Mouse (Mus musculus): Measurements from ENCODE around the gene Otulin. TPM values are rescaled to one million over a fixed set of nuclear protein-coding genes. Genes with fewer than 3 reads are reported as not detected.
A peak's percentile ranks its signal among the peaks of the same experiment; 100 is the strongest.

Gene Otulin
- polyA plus RNA-seq, 1 experiment, result 16.4 TPM

DNA sequence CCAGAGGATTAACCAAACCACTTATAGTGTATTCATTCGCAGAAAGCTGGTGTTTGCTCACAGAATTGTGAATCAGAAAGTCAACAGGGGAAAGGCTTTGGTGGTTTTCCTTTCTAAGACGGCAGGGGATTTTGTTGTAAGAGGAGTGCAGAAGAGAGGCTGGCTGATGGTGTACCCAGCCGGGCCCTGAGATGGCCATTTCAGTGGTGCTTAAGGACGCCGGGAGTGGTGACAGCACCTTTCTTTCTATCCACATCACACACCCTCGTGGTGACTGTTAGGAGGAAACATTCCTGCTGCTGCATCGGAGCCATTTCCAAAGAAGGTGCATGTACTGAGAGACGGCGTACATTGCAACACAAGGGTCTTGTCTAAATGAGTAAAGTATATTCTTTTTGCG lies 85.3 kb downstream of the Otulin start:
- Histone ChIP-seq H3K4me1 (ENCODE audit: control insufficient read depth, insufficient read depth, insufficient read length, low read length) (peaks cover 22% of the 10 kb centered on the region), H3K27ac (replicated peaks; ENCODE audit: low read depth, low read length) (no peak overlapping the region), H3K4me3 (ENCODE audit: insufficient read depth, low read depth, low read length) (no peak overlapping the region)

DNA sequence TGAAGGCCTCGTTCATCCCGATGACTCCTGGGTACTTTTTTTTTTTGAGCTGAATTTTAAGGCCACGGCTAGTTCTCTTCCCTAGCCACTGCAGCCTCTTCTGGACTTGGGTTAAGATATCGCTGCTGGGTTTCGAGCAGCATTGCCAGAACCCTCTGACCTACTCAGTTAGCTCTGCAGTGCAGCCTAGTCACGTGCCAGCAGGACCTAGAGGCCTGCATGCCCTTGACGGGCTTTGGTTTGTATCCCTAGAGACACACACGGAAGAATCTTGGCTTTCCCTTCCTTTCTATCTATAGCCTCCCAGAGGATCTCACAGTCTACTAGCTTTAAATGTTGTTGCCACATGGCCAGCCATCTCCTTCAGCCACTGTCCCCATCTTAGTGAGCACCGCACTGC lies 90.7 kb downstream of the Otulin start:
- peaks cover 41% of the 10 kb centered on the region for H3K4me1 ChIP-seq (ENCODE audit: control insufficient read depth, insufficient read depth, insufficient read length, low read length)
- H3K4me3 ChIP-seq (ENCODE audit: insufficient read depth, low read depth, low read length), result no peak overlapping the region
- H3K27ac ChIP-seq (replicated peaks; ENCODE audit: low read depth, low read length), result peak overlapping the region; percentile 93

DNA sequence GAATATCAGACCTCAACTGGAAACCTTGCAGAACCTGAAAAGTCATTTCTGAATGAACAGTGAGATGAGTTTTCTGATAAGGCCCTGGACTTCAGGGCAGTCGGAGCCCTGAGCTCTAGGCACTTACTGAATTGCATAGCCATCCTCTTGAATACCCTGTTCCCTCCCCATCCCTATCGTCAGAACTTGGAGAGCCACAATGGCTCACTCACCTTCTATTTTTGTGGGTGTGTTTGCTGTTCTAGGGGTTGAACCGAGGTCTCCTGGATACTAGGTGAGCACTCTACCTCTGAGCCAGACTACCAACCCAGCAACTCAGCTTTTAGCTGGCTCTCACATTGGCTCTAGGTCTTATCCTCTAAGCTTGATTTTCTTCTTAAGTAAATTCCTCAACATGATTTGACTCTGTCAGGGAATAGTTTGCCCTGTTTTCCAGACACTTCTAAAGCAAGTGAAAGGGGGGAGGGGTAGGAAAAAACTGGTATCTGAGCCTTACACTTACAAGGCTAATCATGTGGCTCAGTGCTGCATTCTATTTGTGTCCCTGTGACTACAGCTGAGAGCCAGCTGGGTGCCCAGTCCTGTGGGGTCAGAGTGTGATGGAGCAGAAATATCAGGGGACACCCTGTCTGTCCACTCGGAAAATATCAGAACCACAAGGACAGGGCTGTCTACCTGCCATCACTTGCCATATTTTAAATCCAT lies 92.8 kb downstream of the Otulin start:
- peak overlapping the region; percentile 86 for H3K27ac ChIP-seq (replicated peaks; ENCODE audit: low read depth, low read length)
- peaks cover 46% of the 10 kb centered on the region for H3K4me1 ChIP-seq (ENCODE audit: control insufficient read depth, insufficient read depth, insufficient read length, low read length)
- H3K4me3 ChIP-seq (ENCODE audit: insufficient read depth, low read depth, low read length), result no peak overlapping the region

DNA sequence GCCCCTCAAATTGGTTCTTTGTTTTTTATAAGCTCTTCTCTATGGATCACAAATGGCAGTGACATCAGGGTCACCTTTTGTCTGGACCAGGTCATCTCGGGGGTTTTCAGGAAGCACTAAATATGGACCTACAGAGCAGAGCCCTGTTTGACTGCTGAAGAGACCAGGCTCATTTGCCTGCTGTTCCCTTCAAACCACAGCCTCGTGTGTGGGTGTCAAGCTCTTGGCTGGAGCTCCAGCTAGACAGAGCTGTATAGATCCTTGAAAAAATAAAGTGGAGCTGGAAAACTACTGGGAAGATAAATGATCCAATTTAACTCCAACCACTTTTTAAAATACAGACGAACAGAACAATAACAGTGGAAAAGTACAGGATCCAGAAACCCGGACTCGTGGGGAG lies 93.7 kb downstream of the Otulin start:
- Histone ChIP-seq H3K4me1 (ENCODE audit: control insufficient read depth, insufficient read depth, insufficient read length, low read length) (peaks cover 42% of the 10 kb centered on the region), H3K27ac (replicated peaks; ENCODE audit: low read depth, low read length) (peak overlapping the region; percentile 86)

DNA sequence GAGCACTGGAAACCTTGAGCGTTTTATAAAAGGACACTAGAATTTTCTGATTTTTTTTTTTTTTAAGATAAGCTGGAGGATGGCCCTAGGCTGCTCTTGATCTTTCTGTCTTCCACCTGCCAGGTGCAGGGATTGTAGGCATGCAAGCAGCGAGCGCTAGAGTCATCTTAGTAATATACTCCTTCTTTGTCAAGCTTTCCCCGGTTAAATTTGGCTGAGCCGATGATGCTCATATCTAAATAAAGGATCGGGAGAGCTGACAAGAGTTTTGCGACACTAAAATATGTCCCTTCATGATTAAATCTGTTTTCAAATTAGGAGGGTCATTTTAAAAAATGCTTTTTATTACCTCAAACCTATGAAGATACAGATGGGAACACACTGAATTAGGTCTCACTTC lies 94.3 kb downstream of the Otulin start:
- Histone ChIP-seq H3K27ac (replicated peaks; ENCODE audit: low read depth, low read length) (no peak overlapping the region), H3K4me1 (ENCODE audit: control insufficient read depth, insufficient read depth, insufficient read length, low read length) (peaks cover 41% of the 10 kb centered on the region), H3K4me3 (ENCODE audit: insufficient read depth, low read depth, low read length) (no peak overlapping the region)

More for the DNA sequence above, 93.7 kb downstream of the Otulin start:
- no peak overlapping the region for H3K4me3 ChIP-seq (ENCODE audit: insufficient read depth, low read depth, low read length)

DNA sequence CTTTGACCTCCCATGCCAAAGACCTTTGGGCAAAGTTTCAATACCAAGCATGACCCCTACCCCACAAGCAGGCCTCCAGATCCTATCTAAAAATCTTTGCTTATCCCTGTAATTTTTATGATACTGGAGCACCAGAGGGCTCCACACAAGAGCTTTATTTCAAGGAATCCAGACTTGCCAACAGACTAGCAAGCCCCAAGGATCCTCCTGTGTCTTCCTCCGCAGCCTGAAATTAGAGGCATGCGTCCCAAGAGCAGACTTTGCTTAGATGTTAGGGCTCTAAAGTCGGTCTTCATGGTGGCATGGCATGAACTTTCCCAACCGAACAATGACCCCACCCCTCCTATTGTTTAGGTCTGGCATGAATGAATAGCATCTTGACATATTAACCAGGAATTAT lies 94.8 kb downstream of the Otulin start:
- Histone ChIP-seq H3K4me3 (ENCODE audit: insufficient read depth, low read depth, low read length) (no peak overlapping the region), H3K4me1 (ENCODE audit: control insufficient read depth, insufficient read depth, insufficient read length, low read length) (peaks cover 39% of the 10 kb centered on the region), H3K27ac (replicated peaks; ENCODE audit: low read depth, low read length) (no peak overlapping the region)

DNA sequence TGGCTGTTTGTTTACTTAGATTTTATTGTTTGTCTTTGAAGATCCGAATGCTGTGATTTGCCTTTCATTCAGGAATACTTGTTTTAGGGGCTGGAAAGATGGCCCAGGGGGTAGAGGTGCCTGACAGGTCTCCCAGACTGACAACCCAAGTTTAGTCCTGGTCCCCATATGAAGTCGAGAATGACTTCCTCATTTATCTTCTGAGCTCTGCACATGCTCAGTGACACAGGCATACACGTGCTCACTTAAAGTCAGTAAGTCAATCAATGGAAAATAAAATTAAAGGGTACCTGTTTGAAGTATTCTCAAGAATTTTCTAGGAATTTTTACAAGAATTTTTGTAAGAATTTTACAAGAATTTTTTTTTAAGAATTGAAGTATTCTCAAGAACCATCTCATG lies 97.5 kb downstream of the Otulin start:
- H3K4me1 ChIP-seq (ENCODE audit: control insufficient read depth, insufficient read depth, insufficient read length, low read length), result peaks cover 22% of the 10 kb centered on the region
- no peak overlapping the region for H3K4me3 ChIP-seq (ENCODE audit: insufficient read depth, low read depth, low read length)
- no peak overlapping the region for H3K27ac ChIP-seq (replicated peaks; ENCODE audit: low read depth, low read length)

DNA sequence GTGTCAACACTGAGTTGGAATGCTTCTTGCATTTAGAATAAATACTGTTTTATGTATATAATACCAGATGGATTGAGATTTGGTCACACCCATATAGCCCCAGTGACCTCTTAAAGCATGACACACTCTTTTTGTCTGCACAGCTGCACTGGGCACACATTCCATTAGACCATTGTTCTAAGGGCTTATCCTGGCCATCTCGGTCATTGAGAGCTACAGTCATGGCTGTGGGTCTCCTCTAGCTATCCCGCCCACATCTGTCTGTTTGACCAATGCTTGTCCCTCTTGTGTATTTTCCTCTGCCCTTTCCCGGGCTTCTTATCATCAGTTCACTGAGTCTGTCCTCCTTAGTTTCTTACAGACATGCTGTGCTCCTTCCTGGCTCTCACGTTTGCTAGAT lies 100.5 kb downstream of the Otulin start:
- H3K4me3 ChIP-seq (ENCODE audit: insufficient read depth, low read depth, low read length), result no peak overlapping the region

DNA sequence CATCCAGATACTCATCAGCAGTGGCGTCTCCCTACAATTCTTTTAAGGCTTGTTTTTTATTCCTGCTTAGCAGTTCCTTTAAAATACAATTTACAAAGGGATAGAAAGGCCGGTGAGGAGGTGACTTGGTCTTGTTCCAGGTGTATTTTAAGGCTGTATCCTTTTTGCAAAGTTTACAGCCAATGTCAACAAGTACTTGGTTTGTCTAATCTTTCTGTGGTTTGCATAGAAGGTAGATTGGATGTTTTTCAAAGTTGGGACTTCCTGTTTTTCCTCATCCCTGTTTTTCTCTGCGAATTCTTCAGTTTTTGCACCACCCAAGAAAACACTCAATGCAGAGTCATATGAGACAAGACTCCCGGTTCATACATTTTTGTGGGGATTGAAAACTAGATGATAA lies 101.6 kb downstream of the Otulin start:
- Histone ChIP-seq H3K27ac (replicated peaks; ENCODE audit: low read depth, low read length) (no peak overlapping the region), H3K4me3 (ENCODE audit: insufficient read depth, low read depth, low read length) (no peak overlapping the region)

More for the DNA sequence above, 100.5 kb downstream of the Otulin start:
- no peak overlapping the region for H3K27ac ChIP-seq (replicated peaks; ENCODE audit: low read depth, low read length)
- peaks cover 21% of the 10 kb centered on the region for H3K4me1 ChIP-seq (ENCODE audit: control insufficient read depth, insufficient read depth, insufficient read length, low read length)

DNA sequence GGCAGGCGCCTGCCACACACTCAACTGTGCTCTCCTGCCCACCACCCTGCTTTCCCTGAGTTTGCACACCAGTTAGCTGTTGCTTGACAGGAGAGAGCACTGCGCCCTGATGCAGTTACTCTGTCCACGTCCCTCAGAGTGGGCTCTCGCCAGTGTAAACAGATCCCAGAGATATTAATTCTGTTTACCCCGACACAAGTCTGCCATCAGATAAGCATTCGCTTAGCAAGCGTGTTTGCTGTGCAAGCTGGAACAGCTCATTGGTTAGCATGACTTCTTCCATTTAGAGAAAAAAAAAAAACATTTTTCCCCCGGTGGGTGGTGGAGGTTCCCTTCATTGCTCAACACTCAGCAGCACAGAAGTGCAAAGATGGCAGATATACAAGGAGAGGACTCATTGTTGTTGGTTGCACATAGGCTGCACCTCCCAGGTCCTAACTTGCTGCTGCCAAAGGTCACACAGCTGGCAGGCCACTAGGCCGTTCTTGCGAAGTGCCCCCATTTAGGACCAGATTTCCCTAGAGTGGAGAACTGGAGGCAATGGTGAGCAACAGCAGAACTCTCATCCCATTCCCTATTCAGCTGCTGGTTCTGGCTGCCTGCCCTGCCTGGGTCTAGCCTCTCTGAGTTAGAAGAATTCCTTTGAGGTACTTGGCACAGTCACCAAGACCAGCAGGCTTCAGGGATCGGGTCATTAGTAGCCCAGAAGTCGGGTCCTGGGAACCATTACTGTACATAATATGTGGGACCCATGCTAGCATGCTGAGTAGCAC lies 105.1 kb downstream of the Otulin start:
- Histone ChIP-seq H3K4me1 (ENCODE audit: control insufficient read depth, insufficient read depth, insufficient read length, low read length) (peaks cover 20% of the 10 kb centered on the region; the same call in 1 of the 2 replicates), H3K4me3 (ENCODE audit: insufficient read depth, low read depth, low read length) (no peak overlapping the region), H3K27ac (replicated peaks; ENCODE audit: low read depth, low read length) (peak overlapping the region; percentile 25)

More for the DNA sequence above, 101.6 kb downstream of the Otulin start:
- H3K4me1 ChIP-seq (ENCODE audit: control insufficient read depth, insufficient read depth, insufficient read length, low read length), result peaks cover 21% of the 10 kb centered on the region

DNA sequence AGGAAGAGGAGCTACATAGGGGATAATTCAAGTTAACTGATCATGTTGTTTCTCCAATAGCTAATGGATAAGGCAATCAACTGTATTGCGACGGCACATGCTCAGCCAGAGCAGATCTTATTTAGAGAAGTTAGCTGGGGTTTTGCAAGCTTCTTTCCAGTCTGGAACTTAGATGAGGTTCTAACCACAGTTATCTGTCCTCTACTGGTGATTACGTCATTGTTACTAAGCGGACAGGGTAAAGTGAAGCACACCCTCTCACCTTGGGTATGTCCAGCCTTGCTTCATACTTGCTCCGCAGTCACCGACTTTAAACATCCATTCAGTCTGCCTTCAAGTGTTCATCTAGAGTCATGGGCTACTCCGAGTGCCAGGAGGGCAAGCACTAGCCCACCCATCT lies 110.6 kb downstream of the Otulin start:
- no peak overlapping the region for H3K27ac ChIP-seq (replicated peaks; ENCODE audit: low read depth, low read length)
- H3K4me1 ChIP-seq (ENCODE audit: control insufficient read depth, insufficient read depth, insufficient read length, low read length), result peaks cover 14% of the 10 kb centered on the region; the same call in 1 of the 2 replicates
- no peak overlapping the region for H3K4me3 ChIP-seq (ENCODE audit: insufficient read depth, low read depth, low read length)

DNA sequence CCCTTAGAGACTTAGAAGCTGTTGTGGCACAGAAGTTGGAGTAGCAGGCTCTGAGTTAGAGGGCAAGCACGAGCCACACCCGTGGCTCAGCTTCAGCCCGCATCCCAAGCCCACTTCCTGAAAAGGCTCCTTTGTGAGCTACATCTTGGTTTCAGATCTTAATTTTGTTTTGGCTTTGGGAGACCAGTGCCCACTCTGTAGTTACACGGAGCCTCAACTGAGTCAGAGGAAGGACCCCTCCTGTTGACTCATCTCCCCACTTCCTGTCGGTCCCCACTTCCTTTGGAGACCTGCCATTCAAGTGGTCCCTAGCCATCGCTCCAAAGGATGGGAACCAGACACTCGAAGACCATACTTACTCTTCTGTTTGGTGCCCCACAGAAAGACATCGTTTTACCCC lies 112.5 kb downstream of the Otulin start:
- peaks cover 13% of the 10 kb centered on the region; the same call in 1 of the 2 replicates for H3K4me1 ChIP-seq (ENCODE audit: control insufficient read depth, insufficient read depth, insufficient read length, low read length)
- no peak overlapping the region for H3K4me3 ChIP-seq (ENCODE audit: insufficient read depth, low read depth, low read length)
- H3K27ac ChIP-seq (replicated peaks; ENCODE audit: low read depth, low read length), result no peak overlapping the region

DNA sequence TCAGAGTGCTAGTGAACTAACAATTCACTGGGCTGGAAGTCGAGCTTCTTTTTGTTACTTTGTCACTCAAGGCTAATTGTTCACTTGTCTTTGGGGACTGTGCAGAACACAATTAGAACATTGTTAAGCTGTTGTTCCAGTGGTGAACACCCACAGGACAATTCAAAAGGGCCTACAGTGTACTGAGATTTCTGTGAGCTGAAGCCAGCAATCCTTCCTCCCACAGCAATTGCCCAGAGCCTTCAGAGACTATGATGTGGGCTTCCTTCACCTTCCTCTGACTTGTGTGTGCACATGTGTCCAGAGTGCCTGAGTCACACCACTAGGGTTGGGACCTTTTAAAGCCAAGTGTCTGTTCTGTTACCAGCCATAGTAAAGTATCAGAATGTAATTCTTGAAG lies 113.6 kb downstream of the Otulin start:
- Histone ChIP-seq H3K4me1 (ENCODE audit: control insufficient read depth, insufficient read depth, insufficient read length, low read length) (peaks cover 13% of the 10 kb centered on the region; the same call in 1 of the 2 replicates), H3K4me3 (ENCODE audit: insufficient read depth, low read depth, low read length) (no peak overlapping the region), H3K27ac (replicated peaks; ENCODE audit: low read depth, low read length) (no peak overlapping the region)

DNA sequence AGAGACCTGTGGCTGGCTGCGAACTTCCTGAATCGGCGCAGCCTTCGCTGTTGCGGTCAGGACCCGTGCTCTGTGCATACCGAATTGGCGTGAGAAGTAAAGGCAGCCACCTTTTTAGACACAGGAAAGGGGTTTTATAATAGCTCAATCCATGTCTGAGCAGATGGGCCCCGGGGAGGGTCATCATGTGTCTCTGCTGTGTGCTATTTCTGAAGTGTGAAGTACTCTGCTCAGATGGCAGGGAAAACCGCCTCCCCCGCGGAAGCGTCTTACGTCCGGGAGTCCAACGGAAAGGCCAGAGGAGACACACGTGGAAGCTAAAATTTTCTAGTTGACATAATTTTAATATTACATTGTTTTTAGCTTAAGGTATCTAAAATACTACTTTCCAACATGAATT lies 121.5 kb downstream of the Otulin start:
- no peak overlapping the region for H3K27ac ChIP-seq (replicated peaks; ENCODE audit: low read depth, low read length)
- no peak overlapping the region for H3K4me3 ChIP-seq (ENCODE audit: insufficient read depth, low read depth, low read length)
- peaks cover 15% of the 10 kb centered on the region for H3K4me1 ChIP-seq (ENCODE audit: control insufficient read depth, insufficient read depth, insufficient read length, low read length)

DNA sequence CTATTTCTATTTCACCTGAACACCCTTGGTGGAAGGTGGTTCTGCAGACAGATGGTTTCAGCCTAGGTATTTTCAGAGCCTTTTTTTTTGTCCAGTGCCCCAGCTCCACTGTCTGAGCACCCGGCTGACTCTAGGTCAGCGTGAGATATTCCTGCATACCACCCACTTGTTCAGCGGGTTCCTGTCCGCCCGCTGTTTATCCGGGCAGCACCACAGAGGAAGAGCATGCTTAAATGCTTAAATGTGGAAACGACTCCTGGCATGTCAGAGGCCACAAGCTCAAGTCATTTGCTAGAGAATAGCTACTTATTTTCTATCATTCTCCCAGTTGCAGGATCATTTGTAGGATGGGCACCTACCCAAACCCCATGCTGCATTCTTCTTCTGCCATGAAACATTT lies 122.3 kb downstream of the Otulin start:
- Histone ChIP-seq H3K4me3 (ENCODE audit: insufficient read depth, low read depth, low read length) (no peak overlapping the region), H3K27ac (replicated peaks; ENCODE audit: low read depth, low read length) (no peak overlapping the region), H3K4me1 (ENCODE audit: control insufficient read depth, insufficient read depth, insufficient read length, low read length) (peaks cover 17% of the 10 kb centered on the region)

Measured in brown adipose tissue, adult 24 weeks (tissue).